Mouse (Mus musculus): ENCODE data around the gene Pqlc3. TPM values are rescaled to one million over a fixed set of nuclear protein-coding genes. Genes with fewer than 3 reads are reported as not detected.

Gene Pqlc3
- polyA plus RNA-seq, 1 experiment: 40.1 TPM

DNA sequence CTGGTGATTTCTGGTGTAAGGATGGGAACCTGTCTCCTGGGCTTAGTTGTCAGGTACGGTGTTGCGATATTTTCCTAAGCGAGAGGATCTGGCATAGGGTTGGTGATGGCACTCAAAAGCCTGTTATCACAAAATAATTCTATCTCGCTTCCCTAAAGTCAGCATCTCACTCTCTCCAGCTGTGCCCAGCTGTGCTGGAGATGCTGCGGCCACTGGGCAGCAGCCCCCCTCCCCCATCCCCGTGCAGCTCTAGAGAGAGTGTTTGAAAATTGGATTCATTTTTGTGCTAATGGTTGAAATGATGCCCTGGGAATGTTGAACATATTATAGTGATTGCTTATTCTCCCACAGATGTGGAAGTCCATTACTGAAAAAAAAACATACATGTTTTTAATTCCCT, 38.0 kb upstream of the Pqlc3 start:
- Histone ChIP-seq H3K4me1 (ENCODE audit: control insufficient read depth, insufficient read depth, low read length) (no peaks in the 10 kb centered on the region), H3K9me3 (replicated peaks; ENCODE audit: control insufficient read depth, insufficient read depth, low read length, poor library complexity, severe bottlenecking) (no peaks in the 10 kb centered on the region; the same call in 1 of the 2 replicates), H3K9ac (ENCODE audit: low read depth, poor library complexity, severe bottlenecking) (no peak overlapping the region), H3K36me3 (ENCODE audit: control insufficient read depth, insufficient read depth, low read length, poor library complexity, severe bottlenecking) (no peaks in the 10 kb centered on the region), H3K4me3 (ENCODE audit: low read depth, low read length) (no peak overlapping the region), H3K27me3 (ENCODE audit: control insufficient read depth, insufficient read depth, low read length, poor library complexity, severe bottlenecking) (no peaks in the 10 kb centered on the region), H3K27ac (ENCODE audit: insufficient read depth, low read length) (no peak overlapping the region)
- TF ChIP-seq CTCF (IDR thresholded peaks at IDR 0.05; ENCODE audit: low read depth, low read length) (no peak), EP300 (IDR thresholded peaks at IDR 0.05; ENCODE audit: insufficient read depth, low read depth, low read length) (no peak), POLR2A (IDR thresholded peaks at IDR 0.05; ENCODE audit: insufficient read depth, low read length) (no peak)

DNA sequence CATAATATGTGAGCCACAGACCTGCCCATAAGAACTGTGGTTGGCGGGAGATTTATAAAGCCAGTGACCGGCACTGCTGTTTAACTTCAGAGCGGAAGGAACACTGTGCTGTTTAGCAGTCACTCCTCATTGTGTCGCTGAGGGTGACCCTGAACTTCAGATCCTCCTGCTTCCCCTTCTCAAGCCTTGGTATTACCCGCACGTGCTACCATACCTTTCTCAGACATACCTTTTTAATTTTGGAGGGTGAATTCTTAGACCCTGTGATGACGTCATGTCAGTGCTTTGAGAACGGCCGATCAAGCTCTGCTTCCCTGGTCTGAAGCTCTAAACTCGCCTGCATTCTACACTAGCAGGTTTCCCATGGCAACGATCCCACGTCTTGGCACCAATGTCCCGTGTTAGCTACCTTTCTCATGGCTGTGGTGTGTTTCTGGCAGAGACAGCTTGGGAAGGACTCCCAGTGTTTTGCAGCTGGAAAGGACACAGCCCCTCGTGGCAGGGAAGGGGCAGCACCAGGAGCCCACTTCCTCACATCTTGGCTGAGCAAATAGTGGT, 36.9 kb upstream of the Pqlc3 start:
- H3K9ac ChIP-seq (ENCODE audit: low read depth, poor library complexity, severe bottlenecking): no peak overlapping the region
- H3K27me3 ChIP-seq (ENCODE audit: control insufficient read depth, insufficient read depth, low read length, poor library complexity, severe bottlenecking): no peaks in the 10 kb centered on the region
- no peaks in the 10 kb centered on the region; the same call in 1 of the 2 replicates for H3K9me3 ChIP-seq (replicated peaks; ENCODE audit: control insufficient read depth, insufficient read depth, low read length, poor library complexity, severe bottlenecking)
- H3K4me1 ChIP-seq (ENCODE audit: control insufficient read depth, insufficient read depth, low read length): no peaks in the 10 kb centered on the region
- TF ChIP-seq POLR2A (IDR thresholded peaks at IDR 0.05; ENCODE audit: insufficient read depth, low read length): no peak
- no peak for TF ChIP-seq CTCF (IDR thresholded peaks at IDR 0.05; ENCODE audit: low read depth, low read length)
- TF ChIP-seq EP300 (IDR thresholded peaks at IDR 0.05; ENCODE audit: insufficient read depth, low read depth, low read length): no peak
- no peak overlapping the region for H3K4me3 ChIP-seq (ENCODE audit: low read depth, low read length)
- no peak overlapping the region for H3K27ac ChIP-seq (ENCODE audit: insufficient read depth, low read length)
- H3K36me3 ChIP-seq (ENCODE audit: control insufficient read depth, insufficient read depth, low read length, poor library complexity, severe bottlenecking): no peaks in the 10 kb centered on the region

DNA sequence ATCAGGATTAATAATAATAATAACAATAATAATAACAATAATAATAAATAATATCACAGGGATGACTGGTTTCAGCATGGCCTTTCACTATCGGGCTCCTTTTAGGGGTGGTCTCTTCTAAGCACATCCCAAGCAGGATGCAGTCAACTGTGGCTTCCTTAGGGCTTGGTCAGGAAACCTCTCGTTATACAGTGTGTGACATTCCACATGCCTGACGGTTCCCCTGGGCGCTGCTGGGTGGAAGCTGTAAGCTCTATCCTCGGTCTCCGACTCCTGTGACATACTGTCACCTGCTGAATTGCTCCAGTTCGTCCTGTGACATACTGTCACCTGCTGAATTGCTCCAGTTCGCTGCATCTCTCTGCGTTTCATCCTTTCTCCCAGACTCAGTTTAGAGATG, 36.3 kb upstream of the Pqlc3 start:
- Histone ChIP-seq H3K27me3 (ENCODE audit: control insufficient read depth, insufficient read depth, low read length, poor library complexity, severe bottlenecking) (no peaks in the 10 kb centered on the region), H3K4me1 (ENCODE audit: control insufficient read depth, insufficient read depth, low read length) (no peaks in the 10 kb centered on the region), H3K27ac (ENCODE audit: insufficient read depth, low read length) (no peak overlapping the region), H3K9ac (ENCODE audit: low read depth, poor library complexity, severe bottlenecking) (no peak overlapping the region), H3K9me3 (replicated peaks; ENCODE audit: control insufficient read depth, insufficient read depth, low read length, poor library complexity, severe bottlenecking) (no peaks in the 10 kb centered on the region; the same call in 1 of the 2 replicates), H3K4me3 (ENCODE audit: low read depth, low read length) (no peak overlapping the region), H3K36me3 (ENCODE audit: control insufficient read depth, insufficient read depth, low read length, poor library complexity, severe bottlenecking) (no peaks in the 10 kb centered on the region)
- TF ChIP-seq EP300 (IDR thresholded peaks at IDR 0.05; ENCODE audit: insufficient read depth, low read depth, low read length) (no peak), POLR2A (IDR thresholded peaks at IDR 0.05; ENCODE audit: insufficient read depth, low read length) (no peak), CTCF (IDR thresholded peaks at IDR 0.05; ENCODE audit: low read depth, low read length) (no peak)

- no peak overlapping the region for H3K4me3 ChIP-seq (ENCODE audit: low read depth, low read length)
- no peak overlapping the region for H3K27ac ChIP-seq (ENCODE audit: insufficient read depth, low read length)
- H3K9ac ChIP-seq (ENCODE audit: low read depth, poor library complexity, severe bottlenecking): no peak overlapping the region
- TF ChIP-seq CTCF (IDR thresholded peaks at IDR 0.05; ENCODE audit: low read depth, low read length): peak; percentile 52
- TF ChIP-seq POLR2A (IDR thresholded peaks at IDR 0.05; ENCODE audit: insufficient read depth, low read length): no peak
- no peaks in the 10 kb centered on the region for H3K4me1 ChIP-seq (ENCODE audit: control insufficient read depth, insufficient read depth, low read length)
- no peaks in the 10 kb centered on the region for H3K36me3 ChIP-seq (ENCODE audit: control insufficient read depth, insufficient read depth, low read length, poor library complexity, severe bottlenecking)
- no peaks in the 10 kb centered on the region for H3K9me3 ChIP-seq (replicated peaks; ENCODE audit: control insufficient read depth, insufficient read depth, low read length, poor library complexity, severe bottlenecking)
- H3K27me3 ChIP-seq (ENCODE audit: control insufficient read depth, insufficient read depth, low read length, poor library complexity, severe bottlenecking): no peaks in the 10 kb centered on the region
These were observed 34.9 kb upstream of the Pqlc3 start for GRCm38 (mm10) chr12:17035128-17035527.

- Histone ChIP-seq H3K27ac (ENCODE audit: insufficient read depth, low read length) (no peak overlapping the region), H3K27me3 (ENCODE audit: control insufficient read depth, insufficient read depth, low read length, poor library complexity, severe bottlenecking) (no peaks in the 10 kb centered on the region), H3K4me3 (ENCODE audit: low read depth, low read length) (no peak overlapping the region), H3K36me3 (ENCODE audit: control insufficient read depth, insufficient read depth, low read length, poor library complexity, severe bottlenecking) (no peaks in the 10 kb centered on the region), H3K4me1 (ENCODE audit: control insufficient read depth, insufficient read depth, low read length) (no peaks in the 10 kb centered on the region), H3K9me3 (replicated peaks; ENCODE audit: control insufficient read depth, insufficient read depth, low read length, poor library complexity, severe bottlenecking) (no peaks in the 10 kb centered on the region), H3K9ac (ENCODE audit: low read depth, poor library complexity, severe bottlenecking) (no peak overlapping the region)
- TF ChIP-seq POLR2A (IDR thresholded peaks at IDR 0.05; ENCODE audit: insufficient read depth, low read length) (no peak), CTCF (IDR thresholded peaks at IDR 0.05; ENCODE audit: low read depth, low read length) (no peak), EP300 (IDR thresholded peaks at IDR 0.05; ENCODE audit: insufficient read depth, low read depth, low read length) (no peak)
These were observed 34.5 kb upstream of the Pqlc3 start for GRCm38 (mm10) chr12:17034671-17035070.

DNA sequence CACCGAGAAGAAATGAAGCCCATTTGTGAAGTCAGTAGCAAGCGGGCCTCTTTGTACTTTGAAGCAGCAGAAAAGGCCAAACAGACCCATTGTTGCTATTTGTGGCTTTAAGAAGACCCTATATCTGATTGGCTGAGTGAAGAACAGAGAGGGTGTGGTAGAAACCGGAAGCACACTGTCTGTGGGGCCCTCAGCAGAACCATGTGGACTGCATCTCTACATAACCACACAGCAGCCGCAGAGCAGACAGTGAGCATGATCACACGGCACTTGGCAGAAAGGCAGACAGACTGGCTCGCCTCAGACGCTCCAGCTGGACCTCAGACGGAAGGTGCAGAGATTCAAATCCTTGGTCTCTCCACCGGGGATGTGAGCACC, 33.2 kb upstream of the Pqlc3 start:
- Histone ChIP-seq H3K9ac (ENCODE audit: low read depth, poor library complexity, severe bottlenecking) (no peak overlapping the region), H3K27me3 (ENCODE audit: control insufficient read depth, insufficient read depth, low read length, poor library complexity, severe bottlenecking) (no peaks in the 10 kb centered on the region), H3K4me3 (ENCODE audit: low read depth, low read length) (no peak overlapping the region), H3K4me1 (ENCODE audit: control insufficient read depth, insufficient read depth, low read length) (no peaks in the 10 kb centered on the region), H3K27ac (ENCODE audit: insufficient read depth, low read length) (no peak overlapping the region), H3K36me3 (ENCODE audit: control insufficient read depth, insufficient read depth, low read length, poor library complexity, severe bottlenecking) (no peaks in the 10 kb centered on the region), H3K9me3 (replicated peaks; ENCODE audit: control insufficient read depth, insufficient read depth, low read length, poor library complexity, severe bottlenecking) (no peaks in the 10 kb centered on the region)
- TF ChIP-seq EP300 (IDR thresholded peaks at IDR 0.05; ENCODE audit: insufficient read depth, low read depth, low read length) (no peak), POLR2A (IDR thresholded peaks at IDR 0.05; ENCODE audit: insufficient read depth, low read length) (no peak), CTCF (IDR thresholded peaks at IDR 0.05; ENCODE audit: low read depth, low read length) (no peak)
